ENCODE assay signal across 24 mouse cellular contexts in genomic region chr7:25230690-25231285, GRCm38 (mm10). TPM values are rescaled to one million over a fixed set of nuclear protein-coding genes. Genes with fewer than 3 reads are reported as not detected.
DNase-seq lines count a peak whose midpoint lies in the region; ATAC-seq and TF ChIP-seq lines count a peak whose summit lies in the region.
"Had no signal": no experiment of that assay in that cellular context is flagged by ENCODE, and none has a peak within 500 bp of the region (broad histone marks: within the 10 kb centered on the region; RNA-seq: fewer than 3 reads in every experiment).

No protein-coding gene starts in this region.

- no peak overlapping the region for H3K27ac ChIP-seq in liver, embryonic 13.5 days
- H3K27ac ChIP-seq in liver, postnatal 0 days (ENCODE audit: low read depth) = no peak overlapping the region
- H3K27ac ChIP-seq in MEL (ENCODE audit: control insufficient read depth, low read depth, low read length) = no peak overlapping the region
- H3K27ac ChIP-seq: embryonic facial prominence, embryonic 10.5 days; forebrain, embryonic 10.5 days; gastrocnemius, adult 2 months; heart, adult 2 months; hindbrain, embryonic 14.5 days had no signal

- no peak for TF ChIP-seq RAD21 in MEL (IDR thresholded peaks at IDR 0.05; ENCODE audit: low read depth, low read length)

- WGBS in liver, embryonic 13.5 days (ENCODE audit: insufficient replicate concordance) = 80% methylated on average over 9 of the region's 9 CpGs
- WGBS in liver, postnatal 0 days (ENCODE audit: insufficient replicate concordance) = 85% methylated on average over 9 of the region's 9 CpGs

- no peaks in the 10 kb centered on the region for H3K9me3 ChIP-seq in liver, embryonic 13.5 days (replicated peaks)
- no peaks in the 10 kb centered on the region for H3K9me3 ChIP-seq in liver, postnatal 0 days (ENCODE audit: low read length)
- no peaks in the 10 kb centered on the region for H3K9me3 ChIP-seq in MEL (replicated peaks; ENCODE audit: insufficient read depth, low read length)
- H3K9me3 ChIP-seq: embryonic facial prominence, embryonic 10.5 days; forebrain, embryonic 10.5 days; heart, embryonic 12.5 days had no signal

- H3K4me3 ChIP-seq in liver, embryonic 13.5 days (replicated peaks) = no peak overlapping the region
- no peak overlapping the region for H3K4me3 ChIP-seq in liver, postnatal 0 days (ENCODE audit: low read depth, low read length)
- H3K4me3 ChIP-seq in MEL (ENCODE audit: control insufficient read depth in 1 of 2, insufficient read depth in 1 of 2, low read depth in 2 of 2, low read length in 2 of 2) = no peak overlapping the region
- H3K4me3 ChIP-seq: embryonic facial prominence, embryonic 10.5 days; erythroblast, embryonic 14.5 days; forebrain, embryonic 10.5 days; gastrocnemius, adult 2 months; heart, adult 2 months; heart, embryonic 12.5 days had no signal

- TF ChIP-seq CTCF in liver, postnatal 0 days (IDR thresholded peaks at IDR 0.05; ENCODE audit: low read depth) = no peak
- no peak for TF ChIP-seq CTCF in MEL (IDR thresholded peaks at IDR 0.05 in 2 of 3, conservative IDR thresholded peaks at IDR 0.05 in 1 of 3; ENCODE audit: control insufficient read depth in 1 of 3, insufficient read depth in 1 of 3, low read depth in 2 of 3, low read length in 3 of 3, poor library complexity in 1 of 3, severe bottlenecking in 1 of 3)

- H3K4me1 ChIP-seq in liver, embryonic 13.5 days (replicated peaks) = peaks cover 15% of the 10 kb centered on the region
- H3K4me1 ChIP-seq in liver, postnatal 0 days (ENCODE audit: insufficient read depth) = peaks cover 2% of the 10 kb centered on the region
- no peaks in the 10 kb centered on the region for H3K4me1 ChIP-seq in MEL (ENCODE audit: control insufficient read depth in 1 of 2, insufficient read depth in 2 of 2, low read length in 2 of 2)

- no peak for TF ChIP-seq POLR2A in MEL (IDR thresholded peaks at IDR 0.05; ENCODE audit: control insufficient read depth in 1 of 2, insufficient read depth in 1 of 2, low read depth in 1 of 2, low read length in 2 of 2, poor library complexity in 1 of 2)

- H3K9ac ChIP-seq in liver, embryonic 13.5 days = no peak overlapping the region
- no peak overlapping the region for H3K9ac ChIP-seq in liver, postnatal 0 days (replicated peaks)
- H3K9ac ChIP-seq in MEL (ENCODE audit: control insufficient read depth, low read depth, low read length, poor library complexity, severe bottlenecking) = no peak overlapping the region
- H3K9ac ChIP-seq: hindbrain, embryonic 14.5 days had no signal

- peaks cover 8% of the 10 kb centered on the region for H3K79me2 ChIP-seq in MEL (ENCODE audit: control insufficient read depth, insufficient read depth, low read length, poor library complexity)

- no peak overlapping the region for H3K4me2 ChIP-seq in liver, embryonic 13.5 days
- H3K4me2 ChIP-seq in liver, postnatal 0 days (ENCODE audit: low read depth, low read length) = no peak overlapping the region
- H3K4me2 ChIP-seq: heart, embryonic 12.5 days; hindbrain, embryonic 14.5 days had no signal

- no peak for TF ChIP-seq EP300 in liver, postnatal 0 days (IDR thresholded peaks at IDR 0.05; ENCODE audit: low read depth)
- no peak for TF ChIP-seq EP300 in MEL (IDR thresholded peaks at IDR 0.05; ENCODE audit: low read depth in 1 of 2, low read length in 2 of 2)

- ATAC-seq in liver, embryonic 13.5 days (ENCODE audit: low read depth) = 0 out of 2 replicates have a peak, but pooled peaks have one; percentile 9
- ATAC-seq in liver, postnatal 0 days = no peak
- ATAC-seq: CD4-positive, CD25-positive, alpha-beta regulatory T cell, adult 4 months; forebrain, embryonic 14.5 days had no signal

- no peaks in the 10 kb centered on the region for H3K27me3 ChIP-seq in liver, embryonic 13.5 days
- H3K27me3 ChIP-seq in liver, postnatal 0 days (ENCODE audit: insufficient read depth, low read length) = no peaks in the 10 kb centered on the region
- no peaks in the 10 kb centered on the region for H3K27me3 ChIP-seq in MEL (ENCODE audit: control insufficient read depth in 1 of 2, insufficient read depth in 2 of 2, low read length in 2 of 2)
- H3K27me3 ChIP-seq: heart, embryonic 12.5 days had no signal

- intact Hi-C loops in heart, postnatal 14 days (cut with DNase I) = no loop called here

- H3K36me3 ChIP-seq in liver, embryonic 13.5 days = peaks cover 100% of the 10 kb centered on the region
- H3K36me3 ChIP-seq in liver, postnatal 0 days (replicated peaks; ENCODE audit: insufficient read depth, low read length) = peaks cover 84% of the 10 kb centered on the region
- peaks cover 0 to 3% of the 10 kb centered on the region in 2 experiments; a peak in 3 of 4 replicates for H3K36me3 ChIP-seq in MEL (ENCODE audit: control insufficient read depth in 1 of 2, insufficient read depth in 2 of 2, low read length in 2 of 2)

- DNase-seq in heart, adult 11 months = peak; percentile 90
- no peak for DNase-seq in heart, postnatal 14 days
- no peak for DNase-seq in liver, embryonic 13.5 days
- no peak for DNase-seq in liver, postnatal 0 days
- DNase-seq in MEL (ENCODE audit: low read depth, low spot score) = no peak
- DNase-seq in thymus, postnatal 0 days (ENCODE audit: low spot score) = peak; percentile 81
- no peak for DNase-seq in ovary, postnatal 36 days (ENCODE audit: low spot score)
- no peak for DNase-seq in gastrocnemius, postnatal 10 days
- DNase-seq: adrenal gland, adult 2 months; adrenal gland, postnatal 25 days; B cell, adult 2 months; cerebellum, adult 2 months; cerebellum, postnatal 10 days; gastrocnemius, adult 2 months; gastrocnemius, postnatal 36 days; heart, adult 2 months; heart, postnatal 4 days had no signal

TF ChIP-seq in MEL, 35 proteins besides CTCF, POLR2A, EP300 and RAD21 (continues in another document):
- TF ChIP-seq NELFE (IDR thresholded peaks at IDR 0.05; ENCODE audit: low read depth, low read length) (no peak), MAFK (IDR thresholded peaks at IDR 0.05; ENCODE audit: borderline replicate concordance, low read depth, low read length) (no peak), GABPA (IDR thresholded peaks at IDR 0.05; ENCODE audit: low read depth, low read length) (no peak), ZKSCAN1 (IDR thresholded peaks at IDR 0.05; ENCODE audit: low read depth, low read length) (no peak), POLR2AphosphoS2 (IDR thresholded peaks at IDR 0.05; ENCODE audit: low read length) (peak; percentile 58; the same call in 1 of the 2 replicates), MYB (IDR thresholded peaks at IDR 0.05; ENCODE audit: low read depth, low read length) (no peak), UBTF (IDR thresholded peaks at IDR 0.05; ENCODE audit: borderline replicate concordance, insufficient read depth, low read depth, low read length) (no peak)

RNA-seq across cellular contexts. Expression of gene Gsk3a, which starts 6.9 kb away (rescaled TPM):
- 10 to 100 TPM; 58.6 to 66.6 TPM for total RNA-seq in heart, postnatal 14 days (2021)
- polyA plus RNA-seq in liver, embryonic 13.5 days (2015; fragmentation: Nextera tagmentation; extraction: Ambion mirVana) = 6.2 and 6.3 TPM in 2 replicates
- 4.3 and 5.1 TPM in 2 replicates for polyA plus RNA-seq in liver, postnatal 0 days (2015; fragmentation: Nextera tagmentation; extraction: Ambion mirVana)
- total RNA-seq in MEL (2012; rRNA removed) = 59.8 and 61.5 TPM in 2 replicates
- 100 to 1,000 TPM in 1 of 2 experiments, 10 to 100 TPM in 1; 86.6 to 149 TPM for polyA plus RNA-seq in MEL (2012; ENCODE audit: insufficient read depth in 1 of 2, insufficient read length in 2 of 2, low read depth in 1 of 2, low replicate concordance in 2 of 2, missing spikeins in 1 of 2)
- polyA plus RNA-seq in thymus, postnatal 0 days (2015; fragmentation: Nextera tagmentation; extraction: Ambion mirVana) = 16.7 and 17.5 TPM in 2 replicates
- 10 to 100 TPM; 51.1 to 60.2 TPM for total RNA-seq in gastrocnemius, postnatal 10 days (2021)

RNA-seq across cellular contexts. Expression of gene Zfp526, which starts 9.6 kb away (rescaled TPM):
- total RNA-seq in heart, postnatal 14 days (2021) = 1 to 10 TPM; 8.0 to 9.1 TPM
- polyA plus RNA-seq in liver, embryonic 13.5 days (2015; fragmentation: Nextera tagmentation; extraction: Ambion mirVana) = 2.0 and 2.1 TPM in 2 replicates
- polyA plus RNA-seq in liver, postnatal 0 days (2015; fragmentation: Nextera tagmentation; extraction: Ambion mirVana) = 1.0 and 1.2 TPM in 2 replicates
- total RNA-seq in MEL (2012; rRNA removed) = 8.4 and 9.5 TPM in 2 replicates
- polyA plus RNA-seq in MEL (2012; ENCODE audit: insufficient read depth in 1 of 2, insufficient read length in 2 of 2, low read depth in 1 of 2, low replicate concordance in 2 of 2, missing spikeins in 1 of 2) = 10 to 100 TPM in 1 of 2 experiments, not detected in 1; 14.8 TPM
- polyA plus RNA-seq in thymus, postnatal 0 days (2015; fragmentation: Nextera tagmentation; extraction: Ambion mirVana) = 2.7 and 3.1 TPM in 2 replicates
- total RNA-seq in gastrocnemius, postnatal 10 days (2021) = 1 to 10 TPM; 6.2 to 8.5 TPM

RNA-seq across cellular contexts. Expression of gene Dedd2, which starts 10.4 kb away (rescaled TPM):
- total RNA-seq in heart, postnatal 14 days (2021) = 10 to 100 TPM; 17.9 to 19.2 TPM
- 27.0 and 27.6 TPM in 2 replicates for polyA plus RNA-seq in liver, embryonic 13.5 days (2015; fragmentation: Nextera tagmentation; extraction: Ambion mirVana)
- polyA plus RNA-seq in liver, postnatal 0 days (2015; fragmentation: Nextera tagmentation; extraction: Ambion mirVana) = 19.2 and 21.1 TPM in 2 replicates
- total RNA-seq in MEL (2012; rRNA removed) = 25.2 and 28.2 TPM in 2 replicates
- 10 to 100 TPM in 1 of 2 experiments, not detected in 1; 36.6 TPM for polyA plus RNA-seq in MEL (2012; ENCODE audit: insufficient read depth in 1 of 2, insufficient read length in 2 of 2, low read depth in 1 of 2, low replicate concordance in 2 of 2, missing spikeins in 1 of 2)
- polyA plus RNA-seq in thymus, postnatal 0 days (2015; fragmentation: Nextera tagmentation; extraction: Ambion mirVana) = 28.4 and 32.8 TPM in 2 replicates
- 1 to 10 TPM; 6.3 to 7.4 TPM for total RNA-seq in gastrocnemius, postnatal 10 days (2021)

RNA-seq across cellular contexts. Expression of gene Erf, which starts 19.8 kb away (rescaled TPM):
- 10 to 100 TPM; 32.8 to 33.2 TPM for total RNA-seq in heart, postnatal 14 days (2021)
- polyA plus RNA-seq in liver, embryonic 13.5 days (2015; fragmentation: Nextera tagmentation; extraction: Ambion mirVana) = 4.3 TPM in 2 replicates
- polyA plus RNA-seq in liver, postnatal 0 days (2015; fragmentation: Nextera tagmentation; extraction: Ambion mirVana) = 4.6 and 5.2 TPM in 2 replicates
- total RNA-seq in MEL (2012; rRNA removed) = 18.4 and 24.6 TPM in 2 replicates
- polyA plus RNA-seq in MEL (2012; ENCODE audit: insufficient read depth in 1 of 2, insufficient read length in 2 of 2, low read depth in 1 of 2, low replicate concordance in 2 of 2, missing spikeins in 1 of 2) = 10 to 100 TPM in 1 of 2 experiments, not detected in 1; 33.2 TPM
- 4.5 and 6.4 TPM in 2 replicates for polyA plus RNA-seq in thymus, postnatal 0 days (2015; fragmentation: Nextera tagmentation; extraction: Ambion mirVana)
- total RNA-seq in gastrocnemius, postnatal 10 days (2021) = 10 to 100 TPM; 14.9 to 18.4 TPM

RNA-seq across cellular contexts. Expression of gene Cic, which starts 36.7 kb away (rescaled TPM):
- 10 to 100 TPM; 71.2 to 78.7 TPM for total RNA-seq in heart, postnatal 14 days (2021)
- 9.7 and 10.4 TPM in 2 replicates for polyA plus RNA-seq in liver, embryonic 13.5 days (2015; fragmentation: Nextera tagmentation; extraction: Ambion mirVana)
- polyA plus RNA-seq in liver, postnatal 0 days (2015; fragmentation: Nextera tagmentation; extraction: Ambion mirVana) = 8.9 and 9.7 TPM in 2 replicates
- total RNA-seq in MEL (2012; rRNA removed) = 56.6 and 57.2 TPM in 2 replicates
- polyA plus RNA-seq in MEL (2012; ENCODE audit: insufficient read depth in 1 of 2, insufficient read length in 2 of 2, low read depth in 1 of 2, low replicate concordance in 2 of 2, missing spikeins in 1 of 2) = 100 to 1,000 TPM; 157 TPM
- polyA plus RNA-seq in thymus, postnatal 0 days (2015; fragmentation: Nextera tagmentation; extraction: Ambion mirVana) = 28.4 and 37.2 TPM in 2 replicates
- total RNA-seq in gastrocnemius, postnatal 10 days (2021) = 10 to 100 TPM; 65.7 to 73.4 TPM

Comparison
In these comparisons a context has a peak if more than half of its experiments do, and no peak if none do; other contexts are left out.
1. DNase-seq: peak in heart, adult 11 months (single experiment) and thymus, postnatal 0 days (single experiment); none in heart, postnatal 14 days (0 of 2), liver, embryonic 13.5 days (single experiment), liver, postnatal 0 days (single experiment), MEL (single experiment), ovary, postnatal 36 days (single experiment) and gastrocnemius, postnatal 10 days (single experiment).